Mouse (Mus musculus): ENCODE results near the gene Prkca.
A peak's percentile ranks its signal among the peaks of the same experiment; 100 is the strongest.

Prkca gene

DNA sequence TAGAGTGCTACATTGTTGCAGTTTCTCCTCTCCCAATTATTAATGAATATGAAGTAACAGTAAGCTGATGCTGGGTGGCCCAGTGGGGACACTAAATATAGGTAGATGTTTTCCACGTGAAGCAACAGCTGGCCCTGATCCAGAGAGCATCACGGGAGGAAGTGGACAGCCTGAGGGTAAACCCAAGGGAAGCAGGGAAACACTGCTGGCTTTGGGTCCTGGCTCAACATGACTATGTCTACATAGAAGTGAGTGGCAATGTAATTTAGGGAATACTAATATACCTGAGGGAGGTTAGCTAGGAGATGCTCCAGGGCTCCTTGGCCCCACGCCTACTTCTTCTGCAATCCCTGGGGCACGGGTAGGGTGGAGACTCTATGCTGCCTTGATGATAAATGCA is 84.3 kb downstream of the Prkca start:
- peak; percentile 13 for DNase-seq

GRCm38 (mm10) chr11:108258811-108259266 is 84.9 kb downstream of the Prkca start:
- DNase-seq = peak; percentile 25

- DNase-seq = no peak
These were observed 85.8 kb downstream of the Prkca start for GRCm38 (mm10) chr11:108257921-108258320.

DNA sequence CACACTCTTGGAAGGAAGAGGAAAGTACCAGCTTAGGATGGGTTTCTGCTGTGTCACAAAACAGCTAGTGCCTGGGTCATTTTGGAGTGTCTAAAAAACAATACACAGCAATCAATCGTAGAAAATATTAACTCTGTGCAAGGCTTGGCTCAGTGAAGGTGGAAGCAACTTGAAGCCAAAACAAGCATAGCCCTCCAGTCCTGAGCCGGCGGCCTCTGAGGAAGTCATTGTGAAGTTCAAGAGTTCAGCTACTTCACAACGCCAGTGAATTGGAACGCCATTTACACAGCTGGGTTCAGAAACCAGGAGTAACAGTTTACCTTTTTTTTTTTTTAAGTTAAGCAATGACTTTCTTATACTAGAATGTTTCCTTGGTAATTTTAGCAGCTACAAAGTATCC is 89.0 kb downstream of the Prkca start:
- no peak for DNase-seq

- no peak for DNase-seq
These were observed 91.6 kb downstream of the Prkca start for GRCm38 (mm10) chr11:108251924-108252775.

DNA sequence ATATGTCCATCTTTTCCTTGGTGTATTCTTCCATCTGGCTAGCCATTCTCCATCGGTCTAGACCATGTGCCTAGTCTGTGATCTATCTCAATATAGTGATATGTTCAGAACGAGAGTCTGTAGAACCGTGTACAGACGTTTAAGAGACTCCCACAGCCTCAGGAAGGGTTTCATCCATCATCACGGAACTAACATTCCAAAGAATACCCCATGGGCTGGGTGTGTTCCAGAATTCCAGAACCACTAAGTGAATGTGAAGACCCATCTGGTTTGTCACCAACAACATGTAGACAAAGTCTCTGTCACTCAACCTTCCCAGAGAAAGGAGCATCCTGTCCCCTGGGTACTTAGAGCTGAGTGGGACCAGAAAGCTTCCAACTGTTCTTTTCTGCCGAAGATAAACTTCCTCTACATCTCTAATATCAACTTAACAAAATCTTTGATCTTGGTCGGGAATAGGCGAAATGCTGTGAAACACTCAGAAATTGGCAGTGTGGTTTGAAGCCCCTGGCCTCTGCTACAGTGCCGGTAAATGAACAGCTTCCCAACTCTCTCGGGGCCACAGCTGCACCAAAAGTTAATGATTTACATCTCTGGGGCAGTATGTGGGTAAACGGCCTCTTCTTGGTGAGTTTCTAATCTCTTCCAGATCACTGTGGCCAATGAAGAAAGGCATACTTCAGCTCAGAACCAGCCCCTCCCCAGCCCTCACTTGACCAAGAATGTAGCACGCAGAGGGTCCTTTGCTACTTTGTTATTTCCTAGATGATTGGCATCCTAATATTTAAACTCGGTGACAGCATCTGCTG is 92.7 kb downstream of the Prkca start:
- DNase-seq = no peak

DNA sequence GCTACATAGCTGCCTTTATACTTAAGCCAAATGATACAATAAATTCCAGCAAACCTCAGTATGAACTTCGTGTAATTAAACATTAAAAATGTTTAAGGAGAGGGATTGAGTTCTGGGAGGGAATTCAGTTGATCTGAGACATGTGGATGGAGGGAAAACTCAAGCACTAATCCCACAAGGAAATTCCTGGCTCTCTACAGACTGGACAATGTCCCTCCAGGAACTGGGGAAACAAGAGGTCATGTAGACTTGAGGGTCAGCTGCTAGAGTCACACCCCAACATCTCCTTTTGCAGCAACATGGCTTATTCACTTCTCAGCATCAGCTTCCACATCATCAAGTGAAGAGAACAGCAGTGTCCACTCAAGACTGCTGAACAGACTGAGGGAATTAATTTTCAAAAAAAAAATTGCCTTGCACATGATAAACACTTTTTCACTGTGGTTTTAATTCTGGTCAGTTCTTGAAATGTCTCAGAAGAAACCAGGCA is 93.5 kb downstream of the Prkca start:
- DNase-seq = no peak

- no peak for DNase-seq
These were observed 94.2 kb downstream of the Prkca start for GRCm38 (mm10) chr11:108249487-108249886.

DNA sequence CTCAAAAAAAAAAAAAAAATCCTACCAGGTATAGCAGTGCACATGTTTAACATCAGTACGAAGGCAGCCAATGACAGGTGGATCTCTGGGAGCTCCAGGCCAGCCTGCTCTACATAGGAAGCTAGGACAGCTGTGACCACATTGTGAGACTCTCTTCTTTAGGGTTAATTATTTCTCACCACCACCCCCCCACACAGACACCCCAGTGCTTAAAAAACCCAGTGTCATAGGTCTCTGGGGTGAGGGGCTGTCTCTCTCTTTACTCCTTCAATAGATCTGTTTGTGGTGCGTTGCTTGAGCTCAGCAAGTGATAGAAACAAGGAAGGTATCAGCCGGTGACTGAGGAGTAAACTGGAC is 94.7 kb downstream of the Prkca start:
- no peak for DNase-seq

- DNase-seq = no peak
These were observed 95.3 kb downstream of the Prkca start for GRCm38 (mm10) chr11:108248218-108249046.

- DNase-seq = no peak
These were observed 96.4 kb downstream of the Prkca start for GRCm38 (mm10) chr11:108247121-108247863.

DNA sequence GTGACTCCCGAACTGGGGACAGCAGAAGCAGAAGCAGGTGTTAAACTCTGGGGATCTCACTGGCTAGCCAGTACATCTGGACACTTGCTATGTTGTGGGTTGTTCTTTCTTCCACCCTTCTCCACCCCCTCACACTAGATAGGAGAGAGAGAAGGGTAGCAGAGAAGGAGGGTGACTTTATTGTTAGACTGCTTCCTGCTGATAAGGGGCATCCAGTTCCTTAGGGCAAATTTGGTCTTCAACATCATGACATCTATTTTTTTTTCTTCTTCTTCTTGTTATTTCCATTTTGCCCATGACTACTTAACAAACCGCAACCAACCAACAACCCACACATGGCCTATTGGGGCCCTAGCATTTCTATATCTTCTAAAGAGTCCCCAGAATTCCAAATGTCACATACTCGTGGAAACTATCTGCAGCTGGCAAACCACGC is 97.4 kb downstream of the Prkca start:
- DNase-seq = no peak

DNA sequence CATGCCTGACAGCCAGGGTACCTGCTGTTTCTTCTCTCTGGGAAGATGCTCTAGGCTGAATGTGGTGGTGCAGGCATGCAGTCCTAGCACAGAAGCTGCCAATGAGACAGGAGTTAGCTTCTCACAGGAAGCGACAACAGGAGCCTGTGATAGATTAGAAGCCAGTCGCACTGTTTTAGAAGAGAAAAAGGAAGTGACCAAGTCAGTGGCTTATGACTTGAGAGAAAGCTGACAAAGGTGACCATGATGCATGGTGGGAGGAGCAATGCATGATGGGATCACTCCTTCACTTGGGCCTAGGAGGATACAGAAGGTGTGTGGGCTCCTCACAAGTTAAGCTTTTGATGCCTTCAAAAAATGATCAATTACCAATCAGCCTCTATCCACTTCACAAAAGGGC is 99.5 kb downstream of the Prkca start:
- no peak for DNase-seq

- no peak for DNase-seq
These were observed 100.1 kb downstream of the Prkca start for GRCm38 (mm10) chr11:108243633-108244032.

DNA sequence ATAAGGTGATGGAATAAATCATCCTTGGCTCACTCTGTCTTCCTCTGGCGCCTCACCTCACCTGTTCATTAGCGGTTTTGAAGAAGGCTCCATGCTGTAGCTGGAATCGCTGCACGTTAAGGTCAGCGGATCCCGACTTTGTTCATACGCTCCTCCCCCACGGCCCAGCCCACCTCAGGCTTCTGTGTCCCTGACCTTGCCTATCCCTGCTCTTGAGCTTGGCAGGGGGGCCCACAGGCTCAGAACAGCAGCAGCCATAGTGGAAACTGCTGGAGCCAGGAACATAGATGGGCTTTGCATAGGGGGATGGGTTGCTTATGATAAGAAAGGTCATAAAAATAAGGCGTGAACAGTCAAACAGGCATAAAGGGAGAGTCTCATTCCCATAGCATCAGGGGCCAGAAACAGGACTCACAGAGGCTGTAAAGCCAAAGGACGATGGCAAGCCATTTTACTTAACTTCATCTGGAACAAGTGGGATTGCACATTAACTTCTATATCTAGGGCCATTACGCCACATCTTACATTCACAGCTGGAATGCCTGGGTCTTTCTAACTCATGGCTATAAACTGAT is 102.7 kb downstream of the Prkca start:
- no peak for DNase-seq

- DNase-seq = no peak
These were observed 104.6 kb downstream of the Prkca start for GRCm38 (mm10) chr11:108239173-108239572.

- DNase-seq = no peak
These were observed 106.8 kb downstream of the Prkca start for GRCm38 (mm10) chr11:108236754-108237428.

DNA sequence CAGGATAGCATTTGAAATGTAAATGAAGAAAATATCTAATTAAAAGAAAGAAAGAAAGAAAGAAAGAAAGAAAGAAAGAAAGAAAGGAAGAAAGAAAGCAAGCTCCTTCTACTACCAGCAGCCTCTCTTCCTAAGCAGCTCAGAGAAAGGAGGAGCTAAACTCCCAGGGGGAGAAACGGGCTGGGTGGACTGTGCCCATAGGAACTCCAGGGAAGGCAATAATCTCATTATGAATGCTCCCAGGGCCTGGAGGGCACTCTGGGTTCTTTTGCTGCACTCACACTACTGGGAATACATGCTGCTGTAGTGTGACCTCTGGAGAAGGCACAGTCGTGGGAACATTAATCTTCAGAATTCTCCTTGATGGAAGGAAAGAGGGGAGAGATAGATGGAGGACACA is 107.5 kb downstream of the Prkca start:
- DNase-seq = no peak

DNA sequence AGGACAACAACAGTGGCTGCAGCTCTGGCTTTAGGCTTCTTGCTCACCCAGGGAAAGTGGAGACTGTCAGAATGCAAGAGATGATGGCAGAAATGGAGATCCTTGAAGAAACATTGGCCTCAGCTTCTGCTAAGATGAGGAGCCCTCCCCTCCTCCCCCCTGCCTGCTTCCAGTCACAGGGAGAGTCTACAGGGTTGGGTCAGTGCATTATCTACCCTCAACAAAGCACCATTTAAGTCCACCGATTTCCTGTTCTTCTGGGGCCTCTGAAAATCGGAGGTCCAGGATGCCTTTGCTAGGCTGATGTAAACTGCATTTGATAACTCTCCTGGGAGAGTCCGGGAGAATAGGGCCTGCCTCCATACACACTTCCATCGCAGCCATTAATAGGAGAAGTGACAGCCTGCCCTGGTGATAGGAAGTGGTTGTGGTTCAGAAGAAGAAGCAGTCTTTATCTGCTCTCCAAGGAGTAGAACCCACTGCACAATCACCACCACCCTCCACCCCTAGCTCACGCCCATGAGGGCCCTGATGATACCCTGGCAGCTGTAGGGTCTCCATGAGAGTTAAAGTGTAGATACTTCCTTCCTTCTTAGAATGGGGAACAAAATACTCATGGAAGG is 108.5 kb downstream of the Prkca start:
- DNase-seq = no peak

DNA sequence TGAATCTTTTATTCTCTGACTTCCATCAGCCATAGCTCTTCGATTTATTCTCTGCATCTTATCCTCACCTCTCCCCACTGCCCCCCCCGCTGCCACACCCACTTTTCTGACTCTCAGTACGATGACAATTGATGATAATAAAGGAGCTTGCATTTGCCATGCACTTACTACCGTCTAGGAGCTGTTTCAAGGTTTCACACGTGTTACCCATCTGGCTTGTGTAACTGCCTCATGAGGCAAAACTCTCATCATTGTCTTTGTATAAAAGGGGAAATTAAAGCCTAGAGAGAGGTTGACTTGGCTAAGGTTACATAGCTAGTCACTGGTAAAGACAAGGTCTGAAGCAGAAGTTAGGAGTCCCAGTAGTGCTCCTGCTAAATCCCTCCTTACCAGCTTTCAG is 110.7 kb downstream of the Prkca start:
- DNase-seq = no peak

- DNase-seq = no peak
These were observed 113.6 kb downstream of the Prkca start for GRCm38 (mm10) chr11:108230101-108230500.

Data from cerebellum, adult 8-10 months (tissue).